Mouse (Mus musculus) liver, embryonic 18 days (tissue): Measurements from ENCODE around the gene Gm3880. TPM values are rescaled to one million over a fixed set of nuclear protein-coding genes. Genes with fewer than 3 reads are reported as not detected.

ENCODE experiments used
- polyA plus RNA-seq: library from polyadenylated mRNA; depleted of rRNA; stranded (reverse); fragments of >200 nt; gene quantifications from 2 replicates; pipeline ENCODE4 v1.2.3, GENCODE M21; 2012; rRNA removed

Gene Gm3880
- polyA plus RNA-seq, result not detected in 2 replicates

GRCm38 (mm10) chrX:102686872-102687271 is at the start of gene Gm3880:
TSS of gene Gm3880 (minus strand) at chrX:102686972.

GRCm38 (mm10) chrX:102707535-102707934 is 20.8 kb upstream of the Gm3880 start, which contains the start of the genes Gm9112 and Dmrtc1b:
TSS of gene Gm9112 (minus strand) at chrX:102707635.
TSS of gene Dmrtc1b (plus strand) at chrX:102707865.

GRCm38 (mm10) chrX:102643823-102644572 is 42.8 kb downstream of the Gm3880 start, which contains the start of gene Phka1:
TSS of gene Phka1 (minus strand) at chrX:102644246.

Other genes with a start within 250 kb of the Gm3880 start
- 2.8 TPM in 2 replicates for gene Hdac8, start 181.6 kb downstream of the Gm3880 start, polyA plus RNA-seq
- 1.2 TPM in 2 replicates for gene Phka1, start 42.7 kb downstream of the Gm3880 start, polyA plus RNA-seq
- gene Gm9112, start 20.7 kb upstream of the Gm3880 start, polyA plus RNA-seq, result not detected in 2 replicates
- not detected in 2 replicates for gene Dmrtc1b, start 20.9 kb upstream of the Gm3880 start, polyA plus RNA-seq
- gene Dmrtc1c1, start 116.0 kb upstream of the Gm3880 start, polyA plus RNA-seq, result not detected in 2 replicates
- not detected in 2 replicates for gene Dmrtc1c2, start 167.6 kb upstream of the Gm3880 start, polyA plus RNA-seq
- gene 1700031F05Rik, start 181.0 kb upstream of the Gm3880 start, polyA plus RNA-seq, result not detected in 2 replicates
- gene Dmrtc1a, start 221.7 kb upstream of the Gm3880 start, polyA plus RNA-seq, result not detected in 2 replicates
- gene 1700011M02Rik, start 221.9 kb upstream of the Gm3880 start, polyA plus RNA-seq, result not detected in 2 replicates
- gene 1700018G05Rik, start 241.4 kb upstream of the Gm3880 start, polyA plus RNA-seq, result not detected in 2 replicates